Mouse (Mus musculus): ENCODE data around the gene Reg3b. TPM values are rescaled to one million over a fixed set of nuclear protein-coding genes. Genes with fewer than 3 reads are reported as not detected.
"Not testable (repeated sequence)": the region's sequence is repeated elsewhere in the genome, so short reads cannot be mapped to it uniquely, and the experiment has no call there.

Reg3b gene
- not detected in 2 replicates for total RNA-seq (2021)
- long read RNA-seq, experiment 1, result 0 reads
- long read RNA-seq, experiment 2, result 0 reads

GRCm38 (mm10) chr6:78370357-78370756 is at the start of gene Reg3b:
Gene Reg3b (plus strand): TSS chr6:78370657.
- no peak for DNase-seq

GRCm38 (mm10) chr6:78327798-78328197 is 42.7 kb upstream of the Reg3b start:
- DNase-seq, result no peak

- no peak for DNase-seq
Observed at GRCm38 (mm10) chr6:78329166-78329565, 41.3 kb upstream of the Reg3b start.

- DNase-seq, result no peak
Observed at GRCm38 (mm10) chr6:78331919-78332569, 38.4 kb upstream of the Reg3b start.

DNA sequence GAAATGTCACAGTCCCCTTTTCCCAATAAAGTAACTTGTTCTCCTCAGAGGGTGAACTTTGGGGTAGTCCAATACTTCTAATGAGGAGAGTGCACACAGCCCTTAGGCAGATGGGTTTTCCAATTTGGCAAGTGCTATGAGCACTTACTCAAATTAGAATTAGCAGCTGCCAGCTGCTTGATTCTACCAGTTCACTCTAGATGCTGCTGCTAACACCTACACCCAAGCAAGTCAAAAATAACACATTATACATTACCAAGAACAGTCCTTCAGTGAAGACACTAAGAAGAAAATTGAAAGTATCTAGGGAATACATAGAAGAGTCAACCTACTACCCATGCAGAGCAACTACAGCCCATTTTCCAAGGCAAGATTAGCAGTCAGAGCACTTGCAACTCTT is 30.2 kb upstream of the Reg3b start:
- no peak for DNase-seq

- DNase-seq, result no peak
Observed at GRCm38 (mm10) chr6:78341689-78342088, 28.8 kb upstream of the Reg3b start.

DNA sequence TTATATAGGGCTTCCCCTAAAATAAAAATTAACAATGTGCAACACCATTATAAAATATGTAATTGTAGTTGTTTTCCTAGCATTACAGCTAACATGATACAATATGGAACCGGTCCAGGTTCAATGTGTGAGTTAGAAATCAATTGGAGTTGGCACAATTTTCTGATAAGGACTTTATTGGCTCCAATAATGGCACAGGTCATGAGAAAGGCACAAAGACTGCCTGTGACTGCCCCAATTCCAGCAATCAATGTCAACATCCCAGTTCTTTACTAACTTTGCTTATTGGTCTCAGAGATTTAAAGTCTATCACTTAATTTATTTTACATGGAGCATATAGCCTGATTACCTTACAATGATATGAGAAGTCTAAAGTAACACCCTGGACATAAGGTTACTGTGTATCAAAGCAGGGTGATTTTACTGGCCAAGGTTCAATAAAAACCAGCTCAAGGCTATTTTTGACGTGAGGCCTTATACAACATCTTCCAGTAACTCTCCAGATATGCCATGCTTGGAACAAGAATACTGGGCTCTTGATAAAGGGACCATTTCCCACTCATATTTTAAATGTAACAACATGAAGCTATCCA is 8.4 kb upstream of the Reg3b start:
- no peak for DNase-seq

DNA sequence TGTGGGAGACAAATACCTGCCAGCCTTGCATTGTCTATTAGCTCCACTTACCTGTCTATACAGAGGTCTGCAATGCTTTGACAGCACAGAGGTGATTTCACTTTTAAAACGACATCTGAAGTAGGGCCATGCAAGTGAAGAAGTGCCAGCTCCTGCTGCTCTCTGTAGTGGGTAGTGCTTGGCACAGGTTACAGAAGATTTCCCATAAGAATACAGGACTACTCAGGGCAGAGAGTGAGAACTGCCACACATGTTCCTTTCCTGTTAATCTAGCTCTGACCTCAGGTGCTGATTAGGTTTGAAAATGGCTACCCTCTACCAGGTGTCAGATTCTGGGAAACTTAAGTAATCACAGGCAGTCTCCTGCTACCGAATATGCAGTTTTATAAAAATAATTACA is 8.3 kb downstream of the Reg3b start, which contains the start of gene Reg3d:
TSS of gene Reg3d (minus strand) at position 101 of the 400 bp plus-strand sequence.
- no peak for DNase-seq

- no peak for DNase-seq
Observed at GRCm38 (mm10) chr6:78380409-78380808, 10.0 kb downstream of the Reg3b start, which contains the start of gene Reg3a. Gene Reg3a (plus strand): TSS chr6:78380709.

DNA sequence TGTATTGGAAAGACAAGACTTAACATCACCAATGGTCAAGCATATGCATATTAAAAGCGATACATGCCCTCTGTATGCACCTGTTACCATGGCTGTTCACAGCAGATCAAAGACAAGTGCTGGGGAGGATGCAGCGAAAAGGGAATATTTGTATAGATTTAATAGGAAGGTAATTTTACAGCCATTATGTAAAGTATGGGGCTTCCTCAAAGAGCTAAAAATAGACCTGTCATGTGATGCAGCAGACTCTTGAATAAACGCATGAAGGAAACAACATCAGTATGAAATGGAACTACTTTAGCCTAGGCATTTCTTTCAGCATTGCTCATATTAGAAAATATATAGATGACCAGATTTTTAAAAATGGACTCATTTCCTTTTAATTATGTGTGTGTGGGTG is 15.2 kb downstream of the Reg3b start:
- no peak for DNase-seq

DNA sequence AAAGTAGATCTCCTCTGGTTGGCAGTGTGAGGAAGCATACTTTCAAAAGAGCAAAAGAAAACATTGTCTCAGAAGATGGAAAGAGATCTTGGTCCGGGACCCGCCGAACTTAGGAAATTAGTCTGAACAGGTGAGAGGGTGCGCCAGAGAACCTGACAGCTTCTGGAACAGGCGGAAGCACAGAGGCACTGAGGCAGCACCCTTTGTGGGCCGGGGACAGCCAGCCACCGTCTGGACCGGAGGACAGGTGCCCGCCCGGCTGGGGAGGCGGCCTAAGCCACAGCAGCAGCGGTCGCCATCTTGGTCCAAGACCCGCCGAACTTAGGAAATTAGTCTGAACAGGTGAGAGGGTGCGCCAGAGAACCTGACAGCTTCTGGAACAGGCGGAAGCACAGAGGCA is 24.9 kb downstream of the Reg3b start, which contains the start of gene Reg2:
TSS of gene Reg2 (plus strand) at position 301 of the 400 bp plus-strand sequence.
- not testable (repeated sequence) for DNase-seq

DNA sequence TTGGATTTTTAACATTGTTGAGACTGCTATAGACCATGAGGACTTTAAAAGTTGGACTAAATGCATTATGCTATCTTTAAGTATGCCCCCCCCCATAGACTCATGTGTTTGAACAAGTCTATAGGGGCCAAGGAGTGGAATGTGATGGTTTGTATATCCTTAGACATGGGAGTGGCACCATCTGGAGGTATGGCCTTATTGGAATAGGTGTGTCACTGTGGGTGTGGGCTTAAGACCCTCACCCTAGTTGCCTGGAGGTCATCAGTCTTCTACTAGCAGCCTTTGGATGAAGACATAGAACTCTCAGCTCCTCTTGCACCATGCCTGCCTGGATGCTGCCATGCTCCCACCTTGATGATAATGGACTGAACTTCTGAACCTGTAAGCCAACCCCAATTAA is 52.0 kb downstream of the Reg3b start, which contains the start of gene Reg1:
TSS of gene Reg1 (plus strand) at position 301 of the 400 bp plus-strand sequence.
- not testable (repeated sequence) for DNase-seq

Other genes starting within 250 kb of the Reg3b start
- not detected in 2 replicates for gene Reg3d, start 8.2 kb downstream of the Reg3b start, total RNA-seq (2021)
- gene Reg3a, start 10.1 kb downstream of the Reg3b start, total RNA-seq (2021), result not detected in 2 replicates
- gene Reg2, start 25.0 kb downstream of the Reg3b start, total RNA-seq (2021), result not detected in 2 replicates
- gene Reg1, start 52.1 kb downstream of the Reg3b start, total RNA-seq (2021), result not detected in 2 replicates
- not detected in 2 replicates for gene Reg3g, start 98.2 kb downstream of the Reg3b start, total RNA-seq (2021)